ENCODE assay signal across 8 mouse cellular contexts in genomic region chr10:128092506-128093495, GRCm38 (mm10). TPM values are rescaled to one million over a fixed set of nuclear protein-coding genes. Genes with fewer than 3 reads are reported as not detected.
DNase-seq lines count a peak whose midpoint lies in the region; ATAC-seq and TF ChIP-seq lines count a peak whose summit lies in the region.

No protein-coding gene starts in this region.

- WGBS in intestine, postnatal 0 days: under 1% methylated on average over 64 of the region's 88 CpGs
- WGBS in limb, embryonic 14.5 days: under 1% methylated on average over 66 of the region's 88 CpGs
- WGBS in midbrain, embryonic 15.5 days: under 1% methylated on average over 66 of the region's 88 CpGs

- H3K9me3 ChIP-seq in intestine, postnatal 0 days (ENCODE audit: control insufficient read depth): no peaks in the 10 kb centered on the region
- no peaks in the 10 kb centered on the region for H3K9me3 ChIP-seq in limb, embryonic 14.5 days (ENCODE audit: control insufficient read depth, low read length)
- no peaks in the 10 kb centered on the region for H3K9me3 ChIP-seq in midbrain, embryonic 15.5 days

- intact Hi-C loops in gastrocnemius, postnatal 36 days (cut with DNase I): no loop called here

- H3K4me1 ChIP-seq in intestine, postnatal 0 days (replicated peaks; ENCODE audit: control insufficient read depth, insufficient read depth, low read length): peaks cover 5% of the 10 kb centered on the region; the same call in 1 of the 2 replicates
- peaks cover 25% of the 10 kb centered on the region for H3K4me1 ChIP-seq in limb, embryonic 14.5 days (ENCODE audit: control insufficient read depth, insufficient read depth, low read length)
- peaks cover 49% of the 10 kb centered on the region for H3K4me1 ChIP-seq in midbrain, embryonic 15.5 days

- peak overlapping the region; percentile 88 for H3K4me3 ChIP-seq in intestine, postnatal 0 days (ENCODE audit: low read depth, low read length)
- peak overlapping the region; percentile 85 for H3K4me3 ChIP-seq in limb, embryonic 14.5 days (replicated peaks; ENCODE audit: low read length)
- H3K4me3 ChIP-seq in midbrain, embryonic 15.5 days: peak overlapping the region; percentile 66

- peaks cover 23% of the 10 kb centered on the region for H3K36me3 ChIP-seq in intestine, postnatal 0 days (ENCODE audit: control insufficient read depth, insufficient read depth)
- peaks cover 31% of the 10 kb centered on the region for H3K36me3 ChIP-seq in limb, embryonic 14.5 days (ENCODE audit: control insufficient read depth, insufficient read depth, low read length)
- H3K36me3 ChIP-seq in midbrain, embryonic 15.5 days (replicated peaks): peaks cover 26% of the 10 kb centered on the region

- no peak for TF ChIP-seq POLR2A in limb, embryonic 14.5 days (IDR thresholded peaks at IDR 0.05; ENCODE audit: borderline replicate concordance, extremely low read depth, insufficient read depth, insufficient read length)

- no peak for ATAC-seq in CD4-positive, CD25-positive, alpha-beta regulatory T cell, adult 4 months
- ATAC-seq in intestine, postnatal 0 days: peak; percentile 64
- peak; percentile 32 for ATAC-seq in limb, embryonic 14.5 days (ENCODE audit: low FRiP score, low read depth)
- peak; percentile 45 for ATAC-seq in midbrain, embryonic 15.5 days (replicated peaks)

- TF ChIP-seq CTCF in intestine, postnatal 0 days (IDR thresholded peaks at IDR 0.05; ENCODE audit: low read depth): peak; percentile 73

- H3K27me3 ChIP-seq in intestine, postnatal 0 days (replicated peaks; ENCODE audit: control insufficient read depth, insufficient read depth, low read length): no peaks in the 10 kb centered on the region
- H3K27me3 ChIP-seq in limb, embryonic 14.5 days (ENCODE audit: control insufficient read depth, insufficient read depth, low read length): no peaks in the 10 kb centered on the region
- no peaks in the 10 kb centered on the region for H3K27me3 ChIP-seq in midbrain, embryonic 15.5 days (replicated peaks)

- peak overlapping the region; percentile 89 for H3K4me2 ChIP-seq in intestine, postnatal 0 days (replicated peaks; ENCODE audit: low read depth)
- peak overlapping the region; percentile 92 for H3K4me2 ChIP-seq in limb, embryonic 14.5 days (replicated peaks; ENCODE audit: low read depth, low read length, severe bottlenecking)
- H3K4me2 ChIP-seq in midbrain, embryonic 15.5 days: peak overlapping the region; percentile 87

- H3K27ac ChIP-seq in intestine, postnatal 0 days (ENCODE audit: low read depth, low read length): peak overlapping the region; percentile 94
- peak overlapping the region; percentile 78 for H3K27ac ChIP-seq in limb, embryonic 14.5 days (replicated peaks; ENCODE audit: low read depth, low read length)
- peak overlapping the region; percentile 79 for H3K27ac ChIP-seq in midbrain, embryonic 15.5 days

- peak; percentile 79 for DNase-seq in CD4-positive, CD25-positive, alpha-beta regulatory T cell, adult 2 months (ENCODE audit: low read depth, low spot score)
- DNase-seq in embryo, embryonic 11.5 days (ENCODE audit: low read depth, low spot score): peak; percentile 55
- DNase-seq in gastrocnemius, postnatal 36 days: peak; percentile 74 to 78
- DNase-seq in limb, embryonic 14.5 days (ENCODE audit: low spot score): peak; percentile 54
- peak; percentile 81 to 86 for DNase-seq in spleen, postnatal 10 days (ENCODE audit: low spot score in 2 of 2)

- H3K9ac ChIP-seq in intestine, postnatal 0 days (ENCODE audit: low read depth, low read length): peak overlapping the region; percentile 75
- peak overlapping the region; percentile 73 for H3K9ac ChIP-seq in limb, embryonic 14.5 days (ENCODE audit: low read depth, low read length, severe bottlenecking)
- H3K9ac ChIP-seq in midbrain, embryonic 15.5 days: peak overlapping the region; percentile 66

RNA-seq across cellular contexts. Expression of gene Baz2a, which starts 1.4 kb away (rescaled TPM):
- 10 to 100 TPM; 50.9 to 75.4 TPM for polyA plus RNA-seq in CD4-positive, CD25-positive, alpha-beta regulatory T cell, adult 4 months (2017; shearing (Covaris generic))
- total RNA-seq in gastrocnemius, postnatal 36 days (2021): 10 to 100 TPM; 11.9 to 14.2 TPM
- 8.1 and 8.6 TPM in 2 replicates for polyA plus RNA-seq in intestine, postnatal 0 days (2015; fragmentation: Nextera tagmentation; extraction: Ambion mirVana)
- polyA plus RNA-seq in limb, embryonic 14.5 days (2012; rRNA removed): 28.3 and 31.1 TPM in 2 replicates
- 17.5 and 18.2 TPM in 2 replicates for polyA plus RNA-seq in limb, embryonic 14.5 days (2014; fragmentation: Nextera tagmentation; extraction: Ambion mirVana)
- 9.2 and 10.9 TPM in 2 replicates for polyA plus RNA-seq in midbrain, embryonic 15.5 days (2015; fragmentation: Nextera tagmentation; extraction: Ambion mirVana)

RNA-seq across cellular contexts. Expression of gene Atp5b, which starts 9.7 kb away (rescaled TPM):
- 100 to 1,000 TPM; 455 to 512 TPM for polyA plus RNA-seq in CD4-positive, CD25-positive, alpha-beta regulatory T cell, adult 4 months (2017; shearing (Covaris generic))
- total RNA-seq in gastrocnemius, postnatal 36 days (2021): 1,000 to 10,000 TPM; 3,740 to 3,926 TPM
- polyA plus RNA-seq in intestine, postnatal 0 days (2015; fragmentation: Nextera tagmentation; extraction: Ambion mirVana): 2,460 and 2,644 TPM in 2 replicates
- polyA plus RNA-seq in limb, embryonic 14.5 days (2012; rRNA removed): 1,269 and 2,071 TPM in 2 replicates
- polyA plus RNA-seq in limb, embryonic 14.5 days (2014; fragmentation: Nextera tagmentation; extraction: Ambion mirVana): 1,908 and 2,011 TPM in 2 replicates
- polyA plus RNA-seq in midbrain, embryonic 15.5 days (2015; fragmentation: Nextera tagmentation; extraction: Ambion mirVana): 2,030 and 2,053 TPM in 2 replicates

RNA-seq across cellular contexts. Expression of gene Ptges3, which starts 34.0 kb away (rescaled TPM):
- polyA plus RNA-seq in CD4-positive, CD25-positive, alpha-beta regulatory T cell, adult 4 months (2017; shearing (Covaris generic)): 100 to 1,000 TPM; 234 to 353 TPM
- total RNA-seq in gastrocnemius, postnatal 36 days (2021): 10 to 100 TPM; 56.6 to 60.7 TPM
- 264 and 269 TPM in 2 replicates for polyA plus RNA-seq in intestine, postnatal 0 days (2015; fragmentation: Nextera tagmentation; extraction: Ambion mirVana)
- 78.0 and 93.0 TPM in 2 replicates for polyA plus RNA-seq in limb, embryonic 14.5 days (2012; rRNA removed)
- polyA plus RNA-seq in limb, embryonic 14.5 days (2014; fragmentation: Nextera tagmentation; extraction: Ambion mirVana): 450 and 461 TPM in 2 replicates
- polyA plus RNA-seq in midbrain, embryonic 15.5 days (2015; fragmentation: Nextera tagmentation; extraction: Ambion mirVana): 351 and 372 TPM in 2 replicates

RNA-seq across cellular contexts. Expression of gene Naca, which starts 57.4 kb away (rescaled TPM):
- polyA plus RNA-seq in CD4-positive, CD25-positive, alpha-beta regulatory T cell, adult 4 months (2017; shearing (Covaris generic)): 100 to 1,000 TPM; 957 to 1,000 TPM
- 100 to 1,000 TPM; 318 to 407 TPM for total RNA-seq in gastrocnemius, postnatal 36 days (2021)
- 511 and 531 TPM in 2 replicates for polyA plus RNA-seq in intestine, postnatal 0 days (2015; fragmentation: Nextera tagmentation; extraction: Ambion mirVana)
- 362 and 554 TPM in 2 replicates for polyA plus RNA-seq in limb, embryonic 14.5 days (2012; rRNA removed)
- 844 and 893 TPM in 2 replicates for polyA plus RNA-seq in limb, embryonic 14.5 days (2014; fragmentation: Nextera tagmentation; extraction: Ambion mirVana)
- polyA plus RNA-seq in midbrain, embryonic 15.5 days (2015; fragmentation: Nextera tagmentation; extraction: Ambion mirVana): 473 and 476 TPM in 2 replicates
